ENCODE assay signal across 18 mouse cellular contexts in the genomic region with DNA sequence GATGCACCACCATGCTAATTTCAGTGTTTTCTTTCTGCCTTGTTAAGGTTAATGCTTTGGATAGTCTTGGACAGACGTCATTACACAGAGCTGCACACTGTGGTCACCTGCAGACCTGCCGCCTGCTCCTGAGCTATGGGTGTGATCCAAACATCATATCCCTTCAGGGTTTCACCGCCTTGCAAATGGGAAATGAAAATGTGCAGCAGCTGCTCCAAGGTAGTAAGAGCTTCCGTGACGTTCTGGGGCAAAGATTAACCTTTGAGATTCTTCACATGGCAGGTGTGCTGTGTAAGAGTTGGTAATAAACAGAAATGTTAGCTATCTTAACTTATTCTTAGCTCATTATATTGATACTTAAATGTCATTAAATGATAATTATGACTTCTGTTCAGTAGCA.
"Had no signal": no experiment of that assay in that cellular context is flagged by ENCODE, and none has a peak within 500 bp of the region (broad histone marks: within the 10 kb centered on the region; RNA-seq: fewer than 3 reads in every experiment).

No protein-coding gene starts in this region.

- H3K4me2 ChIP-seq: lung, embryonic 14.5 days; midbrain, embryonic 12.5 days; neural tube, embryonic 13.5 days; neural tube, embryonic 15.5 days had no signal

- H3K27ac ChIP-seq: midbrain, embryonic 10.5 days; midbrain, embryonic 12.5 days; neural tube, embryonic 13.5 days; neural tube, embryonic 15.5 days had no signal

- ATAC-seq: midbrain, embryonic 16.5 days had no signal

- H3K4me3 ChIP-seq: midbrain, embryonic 10.5 days; midbrain, embryonic 12.5 days; myocyte; neural tube, embryonic 13.5 days; neural tube, embryonic 15.5 days had no signal

- DNase-seq: lung, embryonic 14.5 days; lung, postnatal 10 days; lung, postnatal 4 days; midbrain, embryonic 14.5 days; retina, postnatal 1 day; right cerebral cortex, adult 18-20 months; right cerebral cortex, postnatal 25 days; right cerebral cortex, postnatal 4 days; spleen, adult 18-20 months; thymus, adult 18-20 months; thymus, postnatal 14 days; thymus, postnatal 36 days had no signal

- H3K27me3 ChIP-seq: midbrain, embryonic 12.5 days; neural tube, embryonic 13.5 days; neural tube, embryonic 15.5 days had no signal

- H3K4me1 ChIP-seq: midbrain, embryonic 10.5 days; midbrain, embryonic 12.5 days; neural tube, embryonic 13.5 days; neural tube, embryonic 15.5 days had no signal

- H3K9me3 ChIP-seq: midbrain, embryonic 10.5 days; midbrain, embryonic 12.5 days; neural tube, embryonic 13.5 days; neural tube, embryonic 15.5 days had no signal

- H3K9ac ChIP-seq: lung, embryonic 14.5 days; midbrain, embryonic 12.5 days; neural tube, embryonic 13.5 days; neural tube, embryonic 15.5 days had no signal
